Mouse (Mus musculus) regulatory T cell (primary cell): ENCODE results near the gene Kpna7.
"Not testable (repeated sequence)": the region's sequence is repeated elsewhere in the genome, so short reads cannot be mapped to it uniquely, and the experiment has no call there.

Experiments used
- in situ Hi-C: fragments of 300-600 bp; cut with MboI, MseI; formaldehyde crosslinking; loops from one replicate; pipeline ENCODE4 v1.15.1; 2025; ENCODE audit warnings: high pct_unique_total_duplicates

Gene Kpna7

GRCm38 (mm10) chr5:145030476-145030875 is 53.4 kb downstream of the Kpna7 start:
- in situ Hi-C loops = not testable (repeated sequence)

GRCm38 (mm10) chr5:145020712-145021111 is 63.1 kb downstream of the Kpna7 start:
- in situ Hi-C loops = not testable (repeated sequence)

GRCm38 (mm10) chr5:145020254-145020653 is 63.6 kb downstream of the Kpna7 start:
- in situ Hi-C loops = not testable (repeated sequence)

- in situ Hi-C loops = not testable (repeated sequence)
These were observed 67.1 kb downstream of the Kpna7 start for GRCm38 (mm10) chr5:145016761-145017160.

- in situ Hi-C loops = no loop called here
These were observed 69.6 kb downstream of the Kpna7 start for GRCm38 (mm10) chr5:145014278-145014677.

GRCm38 (mm10) chr5:145008878-145009659 is 74.8 kb downstream of the Kpna7 start:
- in situ Hi-C loops = no loop called here

GRCm38 (mm10) chr5:145005596-145005995 is 78.2 kb downstream of the Kpna7 start:
- in situ Hi-C loops = no loop called here

- in situ Hi-C loops = no loop called here
These were observed 79.3 kb downstream of the Kpna7 start for GRCm38 (mm10) chr5:145004495-145004894.

GRCm38 (mm10) chr5:145003362-145003761 is 80.5 kb downstream of the Kpna7 start:
- in situ Hi-C loops = no loop called here

- in situ Hi-C loops = no loop called here
These were observed 85.3 kb downstream of the Kpna7 start for GRCm38 (mm10) chr5:144998491-144998890.

- in situ Hi-C loops = no loop called here
These were observed 93.3 kb downstream of the Kpna7 start for GRCm38 (mm10) chr5:144990481-144990880.

GRCm38 (mm10) chr5:144990051-144990450 is 93.8 kb downstream of the Kpna7 start:
- in situ Hi-C loops = no loop called here

GRCm38 (mm10) chr5:144989061-144989405 is 94.8 kb downstream of the Kpna7 start:
- in situ Hi-C loops = loop anchor here (5.0 kb wide), 1 partner anchor 97 kb away; no protein-coding TSS in a partner anchor

- in situ Hi-C loops = loop anchor here (5.0 kb wide), 1 partner anchor 96 kb away; no protein-coding TSS in a partner anchor
These were observed 95.3 kb downstream of the Kpna7 start for GRCm38 (mm10) chr5:144988340-144989060.

- in situ Hi-C loops = loop anchor here (5.0 kb wide), 1 partner anchor 95 kb away; no protein-coding TSS in a partner anchor
These were observed 96.3 kb downstream of the Kpna7 start for GRCm38 (mm10) chr5:144987561-144987960.

- in situ Hi-C loops = loop anchor here (5.0 kb wide), 1 partner anchor 93 kb away; no protein-coding TSS in a partner anchor
These were observed 99.0 kb downstream of the Kpna7 start for GRCm38 (mm10) chr5:144984839-144985238.

- in situ Hi-C loops = no loop called here
These were observed 100.6 kb downstream of the Kpna7 start for GRCm38 (mm10) chr5:144983227-144983626.

GRCm38 (mm10) chr5:144979110-144979509 is 104.7 kb downstream of the Kpna7 start:
- in situ Hi-C loops = no loop called here

GRCm38 (mm10) chr5:144978533-144979107 is 105.2 kb downstream of the Kpna7 start:
- in situ Hi-C loops = no loop called here

GRCm38 (mm10) chr5:144971266-144971665 is 112.6 kb downstream of the Kpna7 start:
- in situ Hi-C loops = loop anchor here (5.0 kb wide), 1 partner anchor 94 kb away; no protein-coding TSS in a partner anchor

GRCm38 (mm10) chr5:144965639-144966351 is 118.0 kb downstream of the Kpna7 start, which contains the start of gene Smurf1:
TSS of gene Smurf1 (minus strand) at chr5:144965847.
- in situ Hi-C loops = no loop called here
